Mouse (Mus musculus): ENCODE measurements around the gene Traf7. TPM values are rescaled to one million over a fixed set of nuclear protein-coding genes. Genes with fewer than 3 reads are reported as not detected.

Gene Traf7
- polyA plus RNA-seq, 1 experiment: 112 TPM

GRCm38 (mm10) chr17:24529007-24529451 is 1.3 kb upstream of the Traf7 start:
- no peaks in the 10 kb centered on the region for H3K27me3 ChIP-seq (ENCODE audit: control insufficient read depth, insufficient read depth, insufficient read length)
- peaks cover 44% of the 10 kb centered on the region for H3K79me2 ChIP-seq (ENCODE audit: control insufficient read depth, insufficient read depth)
- no peaks in the 10 kb centered on the region for H3K36me3 ChIP-seq (ENCODE audit: control insufficient read depth, insufficient read depth)
- peak overlapping the region; percentile 95 for H3K4me2 ChIP-seq (ENCODE audit: low read depth)
- H3ac ChIP-seq (ENCODE audit: control insufficient read depth, insufficient read length): peak overlapping the region; percentile 11
- peak overlapping the region; percentile 77 for H3K4me3 ChIP-seq
- TF ChIP-seq MYOD1 (IDR thresholded peaks at IDR 0.05; ENCODE audit: control insufficient read depth in 1 of 3, insufficient read length in 2 of 3, low read depth in 2 of 3) (no peak), POLR2A (IDR thresholded peaks at IDR 0.05; ENCODE audit: insufficient read length, low read depth) (peak; percentile 23), USF1 (IDR thresholded peaks at IDR 0.05; ENCODE audit: low read depth) (no peak), SRF (IDR thresholded peaks at IDR 0.05; ENCODE audit: control insufficient read depth, insufficient read length, low read depth) (no peak), CEBPB (IDR thresholded peaks at IDR 0.05; ENCODE audit: insufficient read depth, poor library complexity, severe bottlenecking) (no peak), POLR2AphosphoS2 (IDR thresholded peaks at IDR 0.05; ENCODE audit: insufficient read length, low read depth) (peak; percentile 69)

GRCm38 (mm10) chr17:24528560-24528918 is 801 bp upstream of the Traf7 start:
- H3K79me2 ChIP-seq (ENCODE audit: control insufficient read depth, insufficient read depth): peaks cover 47% of the 10 kb centered on the region
- no peaks in the 10 kb centered on the region for H3K27me3 ChIP-seq (ENCODE audit: control insufficient read depth, insufficient read depth, insufficient read length)
- peak overlapping the region; percentile 95 for H3K4me2 ChIP-seq (ENCODE audit: low read depth)
- peak overlapping the region; percentile 77 for H3K4me3 ChIP-seq
- no peak for TF ChIP-seq MYOD1 (IDR thresholded peaks at IDR 0.05; ENCODE audit: control insufficient read depth in 1 of 3, insufficient read length in 2 of 3, low read depth in 2 of 3)
- TF ChIP-seq SRF (IDR thresholded peaks at IDR 0.05; ENCODE audit: control insufficient read depth, insufficient read length, low read depth): no peak
- TF ChIP-seq CEBPB (IDR thresholded peaks at IDR 0.05; ENCODE audit: insufficient read depth, poor library complexity, severe bottlenecking): no peak
- no peak for TF ChIP-seq TCF12 (IDR thresholded peaks at IDR 0.05; ENCODE audit: insufficient read depth, poor library complexity, severe bottlenecking)
- no peak for TF ChIP-seq MAX (IDR thresholded peaks at IDR 0.05; ENCODE audit: low read depth)
- TF ChIP-seq POLR2AphosphoS2 (IDR thresholded peaks at IDR 0.05; ENCODE audit: insufficient read length, low read depth): no peak
- no peak for TF ChIP-seq E2F4 (IDR thresholded peaks at IDR 0.05; ENCODE audit: insufficient read depth)
- no peak for TF ChIP-seq USF1 (IDR thresholded peaks at IDR 0.05; ENCODE audit: low read depth)
- TF ChIP-seq TCF3 (IDR thresholded peaks at IDR 0.05; ENCODE audit: insufficient read length, low read depth): no peak
- no peak for TF ChIP-seq REST (IDR thresholded peaks at IDR 0.05; ENCODE audit: insufficient read depth, insufficient read length)
- TF ChIP-seq MYOG (IDR thresholded peaks at IDR 0.05; ENCODE audit: control insufficient read depth in 1 of 3, insufficient read depth in 1 of 3, insufficient read length in 2 of 3, low read depth in 2 of 3): no peak
- no peak for TF ChIP-seq POLR2A (IDR thresholded peaks at IDR 0.05; ENCODE audit: insufficient read length, low read depth)
- H3K36me3 ChIP-seq (ENCODE audit: control insufficient read depth, insufficient read depth): no peaks in the 10 kb centered on the region
- H3ac ChIP-seq (ENCODE audit: control insufficient read depth, insufficient read length): peak overlapping the region; percentile 11

GRCm38 (mm10) chr17:24527315-24527714 is 423 bp downstream of the Traf7 start:
- Histone ChIP-seq H3K36me3 (ENCODE audit: control insufficient read depth, insufficient read depth) (no peaks in the 10 kb centered on the region), H3K79me2 (ENCODE audit: control insufficient read depth, insufficient read depth) (peaks cover 59% of the 10 kb centered on the region), H3K4me2 (ENCODE audit: low read depth) (peak overlapping the region; percentile 90), H3K27me3 (ENCODE audit: control insufficient read depth, insufficient read depth, insufficient read length) (no peaks in the 10 kb centered on the region), H3ac (ENCODE audit: control insufficient read depth, insufficient read length) (peak overlapping the region; percentile 11), H3K4me3 (peak overlapping the region; percentile 77)
- TF ChIP-seq SRF (IDR thresholded peaks at IDR 0.05; ENCODE audit: control insufficient read depth, insufficient read length, low read depth): no peak
- TF ChIP-seq TCF12 (IDR thresholded peaks at IDR 0.05; ENCODE audit: insufficient read depth, poor library complexity, severe bottlenecking): no peak
- TF ChIP-seq POLR2AphosphoS2 (IDR thresholded peaks at IDR 0.05; ENCODE audit: insufficient read length, low read depth): no peak
- TF ChIP-seq POLR2A (IDR thresholded peaks at IDR 0.05; ENCODE audit: insufficient read length, low read depth): no peak
- TF ChIP-seq MYOD1 (IDR thresholded peaks at IDR 0.05; ENCODE audit: control insufficient read depth in 1 of 3, insufficient read length in 2 of 3, low read depth in 2 of 3): no peak
- no peak for TF ChIP-seq TCF3 (IDR thresholded peaks at IDR 0.05; ENCODE audit: insufficient read length, low read depth)
- no peak for TF ChIP-seq MAX (IDR thresholded peaks at IDR 0.05; ENCODE audit: low read depth)
- no peak for TF ChIP-seq REST (IDR thresholded peaks at IDR 0.05; ENCODE audit: insufficient read depth, insufficient read length)
- no peak for TF ChIP-seq MYOG (IDR thresholded peaks at IDR 0.05; ENCODE audit: control insufficient read depth in 1 of 3, insufficient read depth in 1 of 3, insufficient read length in 2 of 3, low read depth in 2 of 3)
- TF ChIP-seq USF1 (IDR thresholded peaks at IDR 0.05; ENCODE audit: low read depth): no peak
- no peak for TF ChIP-seq CEBPB (IDR thresholded peaks at IDR 0.05; ENCODE audit: insufficient read depth, poor library complexity, severe bottlenecking)
- no peak for TF ChIP-seq E2F4 (IDR thresholded peaks at IDR 0.05; ENCODE audit: insufficient read depth)

GRCm38 (mm10) chr17:24524734-24525133 is 3.0 kb downstream of the Traf7 start:
- Histone ChIP-seq H3K79me2 (ENCODE audit: control insufficient read depth, insufficient read depth) (peaks cover 85% of the 10 kb centered on the region), H3K4me2 (ENCODE audit: low read depth) (no peak overlapping the region), H3K4me3 (no peak overlapping the region), H3K36me3 (ENCODE audit: control insufficient read depth, insufficient read depth) (no peaks in the 10 kb centered on the region), H3K27me3 (ENCODE audit: control insufficient read depth, insufficient read depth, insufficient read length) (no peaks in the 10 kb centered on the region), H3ac (ENCODE audit: control insufficient read depth, insufficient read length) (no peak overlapping the region)
- no peak for TF ChIP-seq E2F4 (IDR thresholded peaks at IDR 0.05; ENCODE audit: insufficient read depth)

- Histone ChIP-seq H3K4me2 (ENCODE audit: low read depth) (no peak overlapping the region), H3K27me3 (ENCODE audit: control insufficient read depth, insufficient read depth, insufficient read length) (no peaks in the 10 kb centered on the region), H3K4me3 (no peak overlapping the region), H3K79me2 (ENCODE audit: control insufficient read depth, insufficient read depth) (peaks cover 59% of the 10 kb centered on the region), H3K36me3 (ENCODE audit: control insufficient read depth, insufficient read depth) (peaks cover 12% of the 10 kb centered on the region), H3ac (ENCODE audit: control insufficient read depth, insufficient read length) (no peak overlapping the region)
- TF ChIP-seq CEBPB (IDR thresholded peaks at IDR 0.05; ENCODE audit: insufficient read depth, poor library complexity, severe bottlenecking) (no peak), MYOD1 (IDR thresholded peaks at IDR 0.05; ENCODE audit: control insufficient read depth in 1 of 3, insufficient read length in 2 of 3, low read depth in 2 of 3) (peak in 2 of 3 experiments; percentile 68 to 71), POLR2A (IDR thresholded peaks at IDR 0.05; ENCODE audit: insufficient read length, low read depth) (no peak), REST (IDR thresholded peaks at IDR 0.05; ENCODE audit: insufficient read depth, insufficient read length) (no peak), TCF3 (IDR thresholded peaks at IDR 0.05; ENCODE audit: insufficient read length, low read depth) (no peak), SRF (IDR thresholded peaks at IDR 0.05; ENCODE audit: control insufficient read depth, insufficient read length, low read depth) (no peak), USF1 (IDR thresholded peaks at IDR 0.05; ENCODE audit: low read depth) (no peak), MYOG (IDR thresholded peaks at IDR 0.05; ENCODE audit: control insufficient read depth in 1 of 3, insufficient read depth in 1 of 3, insufficient read length in 2 of 3, low read depth in 2 of 3) (peak in 2 of 3 experiments; percentile 31 to 81), MAX (IDR thresholded peaks at IDR 0.05; ENCODE audit: low read depth) (no peak), TCF12 (IDR thresholded peaks at IDR 0.05; ENCODE audit: insufficient read depth, poor library complexity, severe bottlenecking) (no peak), E2F4 (IDR thresholded peaks at IDR 0.05; ENCODE audit: insufficient read depth) (no peak)
These were observed 7.3 kb downstream of the Traf7 start for GRCm38 (mm10) chr17:24520450-24520849.

All from myocyte (in vitro differentiated cells).